Mouse (Mus musculus) CD8-positive naive resting alpha-beta T cell, adult 57 days (primary cell): ENCODE data around the gene Tcfl5. TPM values are rescaled to one million over a fixed set of nuclear protein-coding genes. Genes with fewer than 3 reads are reported as not detected.

Experiments
- total RNA-seq: library from RNA; stranded (reverse); gene quantifications from one replicate; pipeline ENCODE4 v1.2.4, GENCODE M21; 2023

The Tcfl5 gene
- total RNA-seq = not detected

GRCm38 (mm10) chr2:180642555-180643260 is at the start of gene Tcfl5:
Gene Tcfl5, minus strand, starts transcription at chr2:180642708.

GRCm38 (mm10) chr2:180597490-180597889 is 45.0 kb downstream of the Tcfl5 start, which contains the start of gene Col9a3:
Gene Col9a3, plus strand, starts transcription at chr2:180597790.

GRCm38 (mm10) chr2:180589123-180589831 is 53.2 kb downstream of the Tcfl5 start, which contains the start of gene Ogfr:
Gene Ogfr, plus strand, starts transcription at chr2:180589245.

GRCm38 (mm10) chr2:180581002-180581401 is 61.5 kb downstream of the Tcfl5 start, which contains the start of gene Mrgbp:
Gene Mrgbp, plus strand, starts transcription at chr2:180581304.

Other genes with a start within 250 kb of the Tcfl5 start
- gene Slco4a1, start 186.5 kb downstream of the Tcfl5 start, total RNA-seq = 3.3 TPM
- not detected for gene Ntsr1, start 142.7 kb downstream of the Tcfl5 start, total RNA-seq
- 44.8 TPM for gene Mrgbp, start 61.4 kb downstream of the Tcfl5 start, total RNA-seq
- gene Ogfr, start 53.5 kb downstream of the Tcfl5 start, total RNA-seq = 80.1 TPM
- gene Col9a3, start 44.9 kb downstream of the Tcfl5 start, total RNA-seq = 4.0 TPM
- gene Dido1, start 67.3 kb upstream of the Tcfl5 start, total RNA-seq = 86.2 TPM
- 38.0 TPM for gene Gid8, start 67.4 kb upstream of the Tcfl5 start, total RNA-seq
- gene Slc17a9, start 82.6 kb upstream of the Tcfl5 start, total RNA-seq = 89.4 TPM
- not detected for gene Bhlhe23, start 134.2 kb upstream of the Tcfl5 start, total RNA-seq